Mouse (Mus musculus) gastrocnemius, postnatal 10 days (tissue): ENCODE data around the gene Spsb2. TPM values are rescaled to one million over a fixed set of nuclear protein-coding genes. Genes with fewer than 3 reads are reported as not detected.
"Not testable (repeated sequence)": the region's sequence is repeated elsewhere in the genome, so short reads cannot be mapped to it uniquely, and the experiment has no call there.

Experiments
- DNase-seq: peaks from one replicate; pipeline ENCODE4 v3.0.0; 2021; ENCODE audit warnings: mixed read lengths
- total RNA-seq, 2 experiments: library from RNA; stranded (reverse); gene quantifications; 2 replicates each; pipeline ENCODE4 v1.2.3; 2021

Spsb2 gene
- total RNA-seq, 2 experiments from 2014 or later, result 3.5 to 6.5 TPM

DNA sequence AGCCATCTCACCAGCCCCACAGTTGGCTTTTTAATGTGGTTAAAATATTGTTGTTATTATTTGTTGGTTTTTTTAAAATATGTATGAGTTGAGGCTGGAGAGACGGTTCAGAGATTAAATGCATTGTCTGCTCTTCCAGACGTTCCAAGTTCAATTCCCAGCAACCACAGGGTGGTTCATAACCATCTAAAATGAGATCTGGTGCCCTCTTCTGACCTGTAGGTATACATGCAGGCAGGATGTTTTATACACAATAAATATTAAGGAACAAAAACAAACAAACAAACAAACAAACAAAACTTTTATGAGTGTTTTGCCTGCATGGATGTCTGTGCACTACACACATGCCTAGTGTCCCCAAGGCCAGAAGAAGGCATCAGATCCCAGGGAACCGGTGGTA lies 5.4 kb upstream of the Spsb2 start:
- DNase-seq, result no peak

DNA sequence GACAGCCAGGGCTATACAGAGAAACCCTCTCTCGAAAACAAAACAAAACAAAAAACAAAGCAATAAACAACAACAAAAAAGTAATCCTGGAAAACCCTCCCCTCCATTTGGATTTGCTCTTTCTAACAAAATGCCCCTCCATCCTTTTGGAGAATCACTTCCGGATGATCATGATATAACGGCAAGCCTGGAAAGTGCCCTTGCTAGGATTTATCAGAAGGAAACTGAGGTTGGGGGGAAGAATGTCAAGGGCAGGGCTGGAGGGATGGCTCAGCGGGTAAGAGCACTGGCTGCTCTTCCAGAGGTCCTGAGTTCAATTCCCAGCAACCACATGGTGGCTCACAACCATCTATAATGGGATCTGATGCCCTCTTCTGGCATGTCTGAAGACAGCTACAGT lies 4.8 kb upstream of the Spsb2 start:
- DNase-seq, result not testable (repeated sequence)

GRCm38 (mm10) chr6:124804341-124804740 lies 4.1 kb upstream of the Spsb2 start:
- DNase-seq, result no peak

DNA sequence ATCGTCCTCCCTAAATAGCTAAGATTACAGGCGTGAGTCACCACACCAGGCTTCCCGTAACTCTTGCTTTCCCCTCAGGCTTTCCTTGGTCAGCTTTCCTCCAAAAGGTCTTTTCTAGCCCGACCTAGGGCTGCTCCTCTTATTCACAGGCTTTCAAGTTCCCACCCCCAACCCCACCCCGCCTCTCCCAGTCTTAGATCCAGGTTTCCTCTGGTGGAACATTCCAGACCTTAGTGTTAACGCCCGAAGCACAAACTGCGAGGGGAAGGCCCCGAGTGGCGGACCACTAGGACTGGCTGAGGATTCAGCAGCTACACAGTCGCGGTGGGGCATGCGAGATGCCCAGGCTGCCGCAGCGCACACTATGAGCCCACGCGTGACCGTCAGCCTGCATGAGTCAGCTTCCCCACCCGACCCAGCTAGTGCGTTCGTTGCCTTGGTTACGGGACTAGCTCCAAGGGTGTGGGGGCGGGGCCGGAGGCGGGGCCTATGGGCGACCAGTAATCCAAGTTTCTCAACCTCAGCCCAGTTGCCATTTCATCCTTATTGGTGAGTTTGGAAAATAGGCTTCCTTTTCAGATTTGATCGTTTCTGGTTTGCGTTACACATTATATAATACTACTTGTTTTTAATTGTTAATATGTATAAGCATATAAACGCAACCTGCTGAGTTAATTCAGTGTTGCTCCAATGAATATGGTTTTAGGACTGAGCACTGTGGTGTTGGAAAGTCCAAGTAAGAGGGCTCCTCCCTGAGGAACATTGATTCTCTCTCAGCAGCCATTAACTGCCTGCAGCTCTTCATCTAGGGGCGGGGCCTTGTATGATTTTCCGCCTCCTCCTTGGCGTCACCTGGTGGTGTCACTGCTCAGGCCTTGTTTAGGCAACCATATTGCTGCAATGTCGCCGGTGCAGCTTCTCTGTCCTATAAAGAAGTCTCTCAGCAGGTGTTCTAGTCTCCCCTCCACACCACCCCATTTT lies 2.8 kb upstream of the Spsb2 start:
- DNase-seq, result peak; percentile 96

DNA sequence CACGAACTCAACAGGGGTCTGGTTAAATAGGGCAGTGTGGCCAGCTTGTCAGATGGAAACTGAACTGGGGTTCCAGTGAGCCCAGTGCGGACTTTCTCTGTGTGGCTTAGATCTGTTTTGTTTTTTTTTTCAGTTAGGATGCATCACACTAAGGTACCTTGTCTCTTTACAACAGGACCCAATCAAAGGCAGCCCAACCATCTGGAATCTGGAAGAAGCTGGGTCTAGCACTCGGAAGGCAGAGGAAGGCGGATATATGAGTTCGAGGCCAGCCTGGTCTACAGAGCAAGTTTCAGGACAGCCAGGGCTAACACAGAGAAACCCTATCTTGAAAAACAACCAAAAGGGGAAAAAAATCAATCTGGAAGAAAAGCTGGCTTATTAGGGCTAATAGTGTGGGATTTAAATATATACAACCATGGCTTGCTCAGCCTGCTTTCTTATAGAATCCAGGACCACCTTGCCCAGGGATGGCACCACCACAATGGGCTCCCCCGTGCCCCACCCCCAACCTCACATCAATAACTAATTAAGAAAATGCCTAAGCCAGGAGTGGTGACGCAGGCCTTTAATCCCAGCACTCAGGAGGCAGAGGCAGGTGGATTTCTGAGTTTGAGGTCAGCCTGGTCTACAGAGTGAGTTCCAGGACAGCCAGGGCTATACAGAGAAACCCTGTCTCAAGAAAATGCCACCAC lies 1.9 kb upstream of the Spsb2 start:
- DNase-seq, result no peak

DNA sequence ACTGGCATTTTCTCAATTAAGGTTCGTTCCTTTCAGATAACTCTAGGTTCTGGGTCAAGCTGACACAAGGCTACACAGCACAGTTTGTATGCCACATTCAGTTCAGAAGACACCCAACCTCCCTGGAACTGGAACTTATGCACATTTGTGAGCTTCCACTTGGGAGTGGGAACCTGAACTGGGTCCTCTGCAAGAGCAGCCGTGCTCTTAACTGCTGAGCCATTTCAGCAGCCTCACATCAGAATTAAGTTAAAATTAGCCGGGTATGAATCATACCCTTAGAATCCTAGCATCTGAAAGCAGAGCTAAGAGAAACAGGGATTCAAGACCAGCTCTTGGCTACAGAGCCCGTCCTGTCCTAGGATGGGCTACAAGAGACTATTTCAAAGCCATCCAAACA lies 1.1 kb upstream of the Spsb2 start:
- no peak for DNase-seq

DNA sequence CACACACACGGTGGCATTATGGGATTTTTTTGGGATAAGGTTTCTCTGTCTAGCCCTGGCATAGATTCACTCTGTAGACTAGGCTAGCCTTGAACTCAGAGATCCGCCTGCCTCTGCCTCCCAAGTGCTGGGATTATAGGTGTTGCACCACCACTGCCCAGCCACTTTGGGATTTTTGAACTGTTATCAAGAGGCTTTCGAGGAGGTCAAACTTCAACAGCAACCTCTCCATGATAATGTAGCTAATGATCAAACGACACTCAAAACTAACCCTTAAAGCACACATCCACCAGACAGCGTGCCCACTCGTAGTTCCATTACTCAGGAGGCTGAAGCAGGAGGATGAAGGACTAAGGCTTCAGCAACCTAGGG lies 489 bp upstream of the Spsb2 start:
- DNase-seq, result no peak

GRCm38 (mm10) chr6:124809052-124809774 lies 752 bp downstream of the Spsb2 start:
- peak; percentile 87 for DNase-seq

GRCm38 (mm10) chr6:124809775-124810538 lies 1.5 kb downstream of the Spsb2 start:
- DNase-seq, result peak; percentile 53

DNA sequence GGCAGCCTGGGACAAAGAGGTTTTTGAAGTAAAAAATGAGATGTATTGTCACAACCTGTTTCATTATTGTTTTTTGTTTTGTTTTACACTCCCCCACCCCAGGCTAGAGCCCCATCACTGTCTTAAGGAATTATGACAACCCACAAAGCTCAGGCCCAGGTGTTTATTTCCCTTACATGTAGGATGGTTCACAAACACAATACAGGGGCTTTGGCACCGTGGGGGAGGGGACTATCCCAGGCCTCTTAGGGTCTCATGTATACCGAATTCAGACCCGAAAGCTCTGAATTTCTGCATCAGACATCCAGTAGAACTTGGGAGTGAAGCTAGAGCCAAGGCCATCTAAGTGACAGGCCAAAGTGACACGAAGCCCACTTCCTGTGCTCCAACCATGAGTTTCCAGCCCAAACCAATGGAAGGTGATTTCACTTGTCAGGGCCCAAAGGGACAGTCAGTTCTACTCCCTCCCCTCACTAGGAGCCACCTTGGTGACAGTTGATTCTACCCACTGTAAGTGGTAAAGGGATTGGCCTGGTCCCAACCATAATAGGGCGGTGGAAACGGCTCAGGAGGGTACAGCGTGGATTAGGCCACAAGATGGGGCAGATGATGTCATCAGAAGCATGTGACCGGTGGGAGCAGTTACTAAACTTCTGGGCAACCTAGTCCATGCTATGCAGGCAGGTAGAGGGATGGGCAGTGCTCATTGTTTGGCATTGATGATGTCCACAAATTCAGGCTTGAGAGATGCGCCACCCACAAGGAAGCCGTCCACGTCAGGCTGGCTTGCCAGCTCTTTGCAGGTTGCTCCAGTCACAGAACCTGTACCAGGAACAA lies 2.3 kb downstream of the Spsb2 start:
- not testable (repeated sequence) for DNase-seq

GRCm38 (mm10) chr6:124811403-124811665 lies 2.9 kb downstream of the Spsb2 start:
- DNase-seq, result no peak

DNA sequence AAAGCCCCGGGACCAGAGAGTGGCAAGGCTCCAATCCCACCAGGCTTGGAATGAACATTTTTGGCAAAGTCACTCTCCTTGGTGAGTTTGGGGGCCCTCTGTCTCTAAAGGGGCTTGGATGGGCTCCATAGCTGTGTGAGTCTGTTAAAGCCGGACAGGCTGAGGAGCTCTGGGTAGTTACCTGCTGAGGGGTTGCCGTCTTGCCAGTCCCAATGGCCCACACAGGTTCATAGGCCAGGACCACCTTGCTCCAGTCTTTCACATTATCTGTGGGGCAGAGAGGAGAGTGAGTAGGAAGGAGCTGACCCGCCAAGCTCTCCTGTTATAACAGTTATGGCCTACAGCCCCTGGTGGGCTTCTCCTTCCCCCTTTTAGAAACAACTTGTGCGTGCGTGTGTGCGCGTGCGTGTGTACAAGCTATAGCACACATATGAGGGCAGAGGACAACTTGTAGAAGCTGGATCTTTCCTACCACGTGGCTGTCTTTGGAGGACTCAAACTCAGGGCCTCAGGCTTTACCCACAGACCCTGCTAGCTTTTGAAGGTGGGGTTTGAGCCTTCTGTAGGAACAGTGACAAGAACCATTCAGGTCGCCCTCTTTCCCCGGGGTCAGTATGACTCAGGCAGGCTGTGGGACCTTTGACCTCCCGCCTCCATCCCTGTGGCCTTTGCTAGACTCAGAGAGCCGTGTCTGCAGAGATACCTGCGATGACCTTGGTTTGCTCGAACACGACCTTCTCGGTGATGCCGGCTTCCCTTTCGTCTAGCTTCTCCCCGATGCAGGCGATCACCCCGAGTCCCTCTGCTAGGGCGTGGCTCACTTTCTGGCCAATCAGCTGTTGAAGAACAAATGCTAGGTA lies 3.5 kb downstream of the Spsb2 start:
- peak; percentile 9 for DNase-seq

DNA sequence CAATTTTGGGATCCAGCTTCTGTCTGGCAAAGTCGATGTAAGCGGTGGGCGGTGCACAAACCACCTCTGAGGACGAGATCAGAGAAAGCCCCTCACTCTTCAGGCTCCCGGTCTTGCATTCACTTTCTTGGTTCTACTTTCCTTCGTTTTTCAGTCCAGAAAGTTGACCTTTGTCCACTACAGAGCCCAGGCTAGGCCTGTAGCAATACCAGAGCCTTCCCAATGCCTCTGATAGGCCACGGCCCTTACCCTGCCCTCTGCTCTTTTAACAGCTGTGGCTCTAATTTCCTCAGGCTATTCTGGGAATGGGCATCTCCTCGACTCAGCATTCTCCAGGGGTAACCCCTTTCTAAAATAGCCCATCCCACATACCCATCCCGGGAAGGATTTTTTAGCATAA lies 4.4 kb downstream of the Spsb2 start:
- DNase-seq, result peak; percentile 28

DNA sequence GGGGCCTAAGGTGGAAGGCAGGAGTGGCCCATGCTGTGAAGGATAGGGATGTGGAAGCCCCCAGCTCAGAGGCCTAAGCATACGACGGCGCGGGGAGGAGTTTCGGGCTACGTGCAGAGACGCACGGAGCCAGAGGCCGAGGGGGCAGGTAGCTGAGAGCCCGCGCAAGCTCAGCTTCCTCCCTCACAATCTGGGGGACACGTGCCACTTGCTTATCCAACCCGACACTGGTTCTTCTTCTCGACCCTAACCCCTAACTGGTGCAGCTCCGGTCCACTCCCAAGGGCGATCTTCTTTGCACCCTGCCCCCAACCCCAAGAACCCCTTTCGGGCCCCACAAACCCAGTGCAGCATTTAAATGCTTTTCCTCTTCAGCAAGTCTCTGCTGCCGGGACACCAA lies 5.0 kb downstream of the Spsb2 start:
- DNase-seq, result peak; percentile 65

GRCm38 (mm10) chr6:124813933-124814332 lies 5.5 kb downstream of the Spsb2 start, which contains the start of gene Tpi1:
Gene Tpi1 (minus strand): TSS chr6:124814296.
- DNase-seq, result peak; percentile 87

GRCm38 (mm10) chr6:124814448-124814847 lies 6.0 kb downstream of the Spsb2 start:
- peak; percentile 19 for DNase-seq

GRCm38 (mm10) chr6:124814858-124815774 lies 6.7 kb downstream of the Spsb2 start:
- DNase-seq, result no peak

GRCm38 (mm10) chr6:124816611-124817010 lies 8.2 kb downstream of the Spsb2 start:
- DNase-seq, result no peak

DNA sequence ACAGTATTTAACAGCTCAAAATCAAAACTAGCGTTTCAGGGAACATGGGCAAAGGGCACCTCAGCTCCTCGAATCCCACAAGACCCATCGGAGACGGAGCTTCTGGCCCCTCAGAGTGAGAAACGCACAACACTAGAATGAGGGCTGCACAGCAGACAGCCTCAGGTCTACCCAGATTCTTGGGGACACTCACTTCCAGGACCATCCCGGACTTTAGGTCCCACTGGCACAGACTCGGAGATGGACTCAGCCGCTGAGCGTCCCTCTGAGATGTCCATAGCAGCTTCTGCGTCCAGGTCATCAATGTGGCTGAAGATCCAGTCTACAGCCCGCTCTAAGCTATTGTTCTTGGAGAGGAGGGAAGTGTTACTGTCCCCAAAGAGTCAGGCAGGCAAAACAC lies 8.7 kb downstream of the Spsb2 start:
- DNase-seq, result no peak
